Mouse (Mus musculus) cortical plate, adult 2 months (tissue): ENCODE data around the gene Sbf1.

Experiments used
- CTCF ChIP-seq: fragments of 200-500 bp; IDR thresholded peaks from 2 replicates; pipeline ENCODE4 v1.5.1; 2011; ENCODE audit warnings: mild to moderate bottlenecking, control low read depth, low read length; ENCODE audit not compliant: insufficient read depth; ENCODE audit errors: extremely low read depth
- POLR2A ChIP-seq: fragments of 200-500 bp; IDR thresholded peaks from 2 replicates; pipeline ENCODE4 v1.6.1; 2011; ENCODE audit warnings: mild to moderate bottlenecking, low read length, control low read depth; ENCODE audit not compliant: insufficient read depth; ENCODE audit errors: extremely low read depth

- TF ChIP-seq CTCF (no peak), POLR2A (no peak)
Observed at GRCm38 (mm10) chr15:89284094-89284493, 31.0 kb downstream of the Sbf1 start.
